Mouse (Mus musculus) spleen, adult 18-20 months (tissue): ENCODE data around the gene Olfr364-ps1.

Source experiments
- DNase-seq, 2 experiments: peaks; one replicate each; pipeline ENCODE4 v3.0.0; 2022; ENCODE audit warnings: mixed read lengths in 2 of 2

The Olfr364-ps1 gene

DNA sequence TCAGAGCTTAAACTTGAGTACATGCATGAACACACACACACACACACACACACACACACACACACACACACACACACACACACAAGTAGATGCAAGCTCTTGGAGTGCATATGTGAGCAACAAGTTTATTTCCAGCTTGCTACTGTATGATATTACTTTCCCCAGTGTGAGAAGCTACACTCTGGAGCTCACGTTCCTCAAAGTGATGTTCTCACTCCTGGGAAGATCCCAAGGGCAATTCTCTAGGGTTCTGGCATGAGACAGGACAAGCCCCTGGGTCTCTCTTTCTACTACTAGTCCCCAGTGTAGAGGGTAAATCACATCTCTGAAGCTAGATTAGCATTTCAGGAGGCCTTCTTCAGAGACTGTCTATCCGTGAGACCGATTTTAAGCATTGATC lies at the start of gene Olfr364-ps1:
TSS of gene Olfr364-ps1 (plus strand) at position 301 of the 400 bp plus-strand sequence.
- DNase-seq = no peak

DNA sequence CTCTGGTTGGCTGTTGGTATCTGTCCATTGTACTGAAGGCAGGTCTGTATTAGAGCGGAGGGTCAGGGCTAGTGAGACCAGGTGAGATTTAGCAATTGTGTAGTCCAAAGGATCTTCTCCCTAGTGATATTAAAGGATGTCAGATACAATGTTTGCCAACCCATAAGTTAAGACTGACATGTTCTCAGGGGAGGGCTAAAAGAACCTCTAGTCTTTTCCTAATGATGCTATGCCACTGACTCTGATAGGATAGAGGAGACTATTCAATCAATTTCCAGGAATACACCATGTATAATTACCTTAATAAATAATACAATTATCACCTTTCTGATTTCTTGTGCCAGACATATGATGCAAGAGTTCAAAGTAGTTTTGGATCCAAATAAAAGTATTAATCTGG lies 21.3 kb upstream of the Olfr364-ps1 start, which contains the start of gene Olfr362:
TSS of gene Olfr362 (minus strand) at position 101 of the 400 bp plus-strand sequence.
- DNase-seq = no peak

- DNase-seq = no peak
These were observed 48.8 kb downstream of the Olfr364-ps1 start, which contains the start of gene Olfr365 for GRCm38 (mm10) chr2:37187898-37188297. TSS of gene Olfr365 (plus strand) at chr2:37188198.
